ENCODE assay signal across 13 mouse cellular contexts in genomic region chr13:84063406-84063805, GRCm38 (mm10).
DNase-seq lines count a peak whose midpoint lies in the region; ATAC-seq and TF ChIP-seq lines count a peak whose summit lies in the region.
"Had no signal": no experiment of that assay in that cellular context is flagged by ENCODE, and none has a peak within 500 bp of the region (broad histone marks: within the 10 kb centered on the region; RNA-seq: fewer than 3 reads in every experiment).

No protein-coding gene starts in this region.

- peak overlapping the region; percentile 54 for H3K4me2 ChIP-seq in forebrain, embryonic 13.5 days
- peak overlapping the region; percentile 46 for H3K4me2 ChIP-seq in hindbrain, embryonic 16.5 days (ENCODE audit: low read length)
- peak overlapping the region; percentile 57 for H3K4me2 ChIP-seq in neural tube, embryonic 14.5 days (ENCODE audit: low read depth, low read length)
- H3K4me2 ChIP-seq: heart, embryonic 13.5 days; liver, embryonic 15.5 days had no signal

- no peak for TF ChIP-seq CTCF in layer of hippocampus, adult 2 months (conservative IDR thresholded peaks at IDR 0.05)

- no peaks in the 10 kb centered on the region for H3K36me3 ChIP-seq in forebrain, embryonic 13.5 days (ENCODE audit: poor library complexity, severe bottlenecking)
- H3K36me3 ChIP-seq in hindbrain, embryonic 16.5 days (ENCODE audit: control insufficient read depth, insufficient read depth, low read length): no peaks in the 10 kb centered on the region
- H3K36me3 ChIP-seq in neural tube, embryonic 14.5 days (ENCODE audit: control insufficient read depth, insufficient read depth, low read length): no peaks in the 10 kb centered on the region
- H3K36me3 ChIP-seq: heart, embryonic 13.5 days; liver, embryonic 15.5 days had no signal

- WGBS in forebrain, embryonic 13.5 days: 27% methylated on average over 2 of the region's 2 CpGs
- 30% methylated on average over 2 of the region's 2 CpGs for WGBS in hindbrain, embryonic 16.5 days
- WGBS in neural tube, embryonic 14.5 days: 17% methylated on average over 2 of the region's 2 CpGs

- ATAC-seq in forebrain, embryonic 13.5 days: no peak
- no peak for ATAC-seq in hindbrain, embryonic 16.5 days
- no peak for ATAC-seq in neural tube, embryonic 14.5 days (ENCODE audit: low read depth)

- DNase-seq in layer of hippocampus, adult 2 months (ENCODE audit: low spot score in 2 of 2): no peak
- no peak for DNase-seq in layer of hippocampus, postnatal 25 days (ENCODE audit: extremely low spot score in 1 of 2, low spot score in 1 of 2)
- DNase-seq in adrenal gland, adult 2 months: no peak
- DNase-seq in T-cell, adult 2 months (ENCODE audit: low spot score): no peak
- DNase-seq: cerebellum, adult 11-12 months; kidney, postnatal 10 days; lung, postnatal 14 days; right cerebral cortex, postnatal 25 days had no signal

- H3K9ac ChIP-seq in forebrain, embryonic 13.5 days: peak overlapping the region; percentile 68
- H3K9ac ChIP-seq in hindbrain, embryonic 16.5 days (ENCODE audit: low read depth, low read length): peak overlapping the region; percentile 35; the same call in 1 of the 2 replicates
- H3K9ac ChIP-seq in neural tube, embryonic 14.5 days (replicated peaks; ENCODE audit: low read depth, low read length): peak overlapping the region; percentile 82
- H3K9ac ChIP-seq: heart, embryonic 13.5 days; liver, embryonic 15.5 days had no signal

- H3K4me3 ChIP-seq in layer of hippocampus, adult 2 months: peak overlapping the region; percentile 44
- peak overlapping the region; percentile 32 for H3K4me3 ChIP-seq in forebrain, embryonic 13.5 days
- peak overlapping the region; percentile 26 for H3K4me3 ChIP-seq in hindbrain, embryonic 16.5 days (ENCODE audit: low read length)
- peak overlapping the region; percentile 31 for H3K4me3 ChIP-seq in neural tube, embryonic 14.5 days (ENCODE audit: low read depth, low read length)
- H3K4me3 ChIP-seq: heart, embryonic 13.5 days; liver, embryonic 15.5 days had no signal

- H3K27me3 ChIP-seq in forebrain, embryonic 13.5 days: no peaks in the 10 kb centered on the region
- no peaks in the 10 kb centered on the region for H3K27me3 ChIP-seq in hindbrain, embryonic 16.5 days (replicated peaks; ENCODE audit: control insufficient read depth, insufficient read depth, low read length)
- H3K27me3 ChIP-seq in neural tube, embryonic 14.5 days (ENCODE audit: control insufficient read depth, insufficient read depth, low read length): no peaks in the 10 kb centered on the region
- H3K27me3 ChIP-seq: liver, embryonic 15.5 days had no signal

- H3K9me3 ChIP-seq in forebrain, embryonic 13.5 days (replicated peaks): no peaks in the 10 kb centered on the region
- H3K9me3 ChIP-seq in hindbrain, embryonic 16.5 days (ENCODE audit: control insufficient read depth, low read length): no peaks in the 10 kb centered on the region
- H3K9me3 ChIP-seq in neural tube, embryonic 14.5 days (ENCODE audit: control insufficient read depth, low read length): no peaks in the 10 kb centered on the region
- H3K9me3 ChIP-seq: heart, embryonic 13.5 days; liver, embryonic 15.5 days had no signal

- peaks cover 83% of the 10 kb centered on the region for H3K4me1 ChIP-seq in forebrain, embryonic 13.5 days
- H3K4me1 ChIP-seq in hindbrain, embryonic 16.5 days (ENCODE audit: control insufficient read depth, insufficient read depth, low read depth, low read length): peaks cover 29% of the 10 kb centered on the region
- H3K4me1 ChIP-seq in neural tube, embryonic 14.5 days (ENCODE audit: control insufficient read depth, insufficient read depth, low read length): peaks cover 40% of the 10 kb centered on the region
- H3K4me1 ChIP-seq: heart, embryonic 13.5 days; liver, embryonic 15.5 days had no signal

- peak overlapping the region; percentile 99 for H3K27ac ChIP-seq in layer of hippocampus, adult 2 months
- H3K27ac ChIP-seq in forebrain, embryonic 13.5 days: peak overlapping the region; percentile 99
- H3K27ac ChIP-seq in hindbrain, embryonic 16.5 days (ENCODE audit: low read depth, low read length): peak overlapping the region; percentile 69
- peak overlapping the region; percentile 88 for H3K27ac ChIP-seq in neural tube, embryonic 14.5 days (ENCODE audit: low read depth, low read length)
- H3K27ac ChIP-seq: heart, embryonic 13.5 days; liver, embryonic 15.5 days had no signal
